Mouse (Mus musculus) bone marrow, adult 2 months (tissue): ENCODE data around the gene Inka1.
"Not testable (repeated sequence)": the region's sequence is repeated elsewhere in the genome, so short reads cannot be mapped to it uniquely, and the experiment has no call there.

Source experiments
- CTCF ChIP-seq: fragments of 200-500 bp; IDR thresholded peaks from 2 replicates; pipeline ENCODE4 v1.5.1; 2011; ENCODE audit warnings: low read length, control low read depth; ENCODE audit not compliant: control insufficient read depth, insufficient read depth
- POLR2A ChIP-seq: fragments of 200-500 bp; IDR thresholded peaks from 2 replicates; pipeline ENCODE4 v1.6.1; 2011; ENCODE audit warnings: low read depth, mild to moderate bottlenecking, control low read depth, low read length, borderline replicate concordance; ENCODE audit not compliant: control insufficient read depth

DNA sequence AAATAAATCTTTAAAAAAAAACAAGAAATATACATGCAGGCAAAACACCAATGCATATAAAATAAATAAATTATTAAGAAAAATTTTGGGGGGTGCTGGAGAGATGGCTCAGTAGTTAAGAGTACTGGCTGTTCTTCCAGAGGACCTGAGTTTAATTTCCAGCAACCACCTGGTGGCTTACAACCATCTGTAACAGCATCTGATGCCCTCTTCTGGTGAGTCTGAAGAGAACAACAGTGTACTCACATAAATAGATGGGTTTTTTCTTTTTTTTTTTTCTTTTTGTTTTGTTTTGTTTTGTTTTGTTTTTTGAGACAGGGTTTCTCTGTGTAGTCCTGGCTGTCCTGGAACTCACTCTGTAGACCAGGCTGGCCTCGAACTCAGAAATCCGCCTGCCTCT is 27.9 kb upstream of the Inka1 start:
- not testable (repeated sequence) for TF ChIP-seq CTCF, POLR2A
